Mouse (Mus musculus) heart, embryonic 14.5 days (tissue): ENCODE measurements at regions not wholly inside any gene's neighbourhood (a gene's known extent, or its start where the extent isn't known, plus 50 kb on each side); places are given as distances from the start of the nearest gene placed in this dataset.

Experiments used
- ATAC-seq: fragments of 200-750 bp; cut with Nextera tagmentation; 2 replicates; pipeline ENCODE4 v1.8.0; 2017; ENCODE audit warnings: low read depth, moderate TSS enrichment; ENCODE audit not compliant: insufficient number of reproducible peaks, insufficient read depth, low FRiP score
- H3K27ac ChIP-seq, 2 experiments: fragments of 200-500 bp in 1 of 2; fragments of 300-500 bp in 1 of 2; sonication (generic) in 1 of 2; replicated peaks in 1 of 2; 2 replicates each; pipeline ENCODE4 v1.5.1; 2012 to 2014; ENCODE audit warnings: low read depth in 2 of 2, low read length in 2 of 2, control low read depth in 1 of 2, mild to moderate bottlenecking in 1 of 2, mixed read lengths in 1 of 2; ENCODE audit not compliant: control insufficient read depth in 1 of 2, insufficient read depth in 1 of 2
- H3K27me3 ChIP-seq: fragments of 300-500 bp; sonication (generic); 2 replicates; pipeline ENCODE4 v1.6.1; 2014; ENCODE audit warnings: mild to moderate bottlenecking, low read length, control low read depth; ENCODE audit not compliant: control insufficient read depth, insufficient read depth
- H3K36me3 ChIP-seq: fragments of 300-500 bp; sonication (generic); 2 replicates; pipeline ENCODE4 v1.6.1; 2014; ENCODE audit warnings: mild to moderate bottlenecking, control low read depth, low read length, mixed read lengths; ENCODE audit not compliant: control insufficient read depth, insufficient read depth
- H3K4me1 ChIP-seq, 2 experiments: fragments of 200-500 bp in 1 of 2; fragments of 300-500 bp in 1 of 2; sonication (generic) in 1 of 2; 2 replicates each; pipeline ENCODE4 v1.6.1; 2012 to 2014; ENCODE audit warnings: low read length in 2 of 2, control low read depth in 1 of 2, mixed read lengths in 1 of 2; ENCODE audit not compliant: control insufficient read depth in 2 of 2, insufficient read depth in 2 of 2
- H3K4me2 ChIP-seq: fragments of 300-500 bp; sonication (generic); 2 replicates; pipeline ENCODE4 v1.6.1; 2014; ENCODE audit warnings: mild to moderate bottlenecking, low read length
- H3K4me3 ChIP-seq, 2 experiments: fragments of 200-500 bp in 1 of 2; fragments of 300-500 bp in 1 of 2; sonication (generic) in 1 of 2; 2 replicates each; pipeline ENCODE4 v1.5.1; 2012 to 2014; ENCODE audit warnings: low read length in 2 of 2, mild to moderate bottlenecking in 2 of 2, control low read depth in 1 of 2, low read depth in 1 of 2, moderate library complexity in 1 of 2; ENCODE audit not compliant: control insufficient read depth in 1 of 2, insufficient read depth in 1 of 2
- H3K9ac ChIP-seq: fragments of 300-500 bp; sonication (generic); 2 replicates; pipeline ENCODE4 v1.6.1; 2014; ENCODE audit warnings: mild to moderate bottlenecking, low read length
- H3K9me3 ChIP-seq: fragments of 300-500 bp; sonication (generic); 2 replicates; pipeline ENCODE4 v1.6.1; 2016; ENCODE audit warnings: low read length, control low read depth; ENCODE audit not compliant: control insufficient read depth
- WGBS: fragments of 180-500 bp; shearing (Covaris S2); extraction: QIAGEN DNeasy Blood & Tissue Kit; methylation state at CpG from one replicate; pipeline ENCODE4 v1.1.7; 2014; 5-methylcytosine and 5-hydroxymethylcytosine counted together

DNA sequence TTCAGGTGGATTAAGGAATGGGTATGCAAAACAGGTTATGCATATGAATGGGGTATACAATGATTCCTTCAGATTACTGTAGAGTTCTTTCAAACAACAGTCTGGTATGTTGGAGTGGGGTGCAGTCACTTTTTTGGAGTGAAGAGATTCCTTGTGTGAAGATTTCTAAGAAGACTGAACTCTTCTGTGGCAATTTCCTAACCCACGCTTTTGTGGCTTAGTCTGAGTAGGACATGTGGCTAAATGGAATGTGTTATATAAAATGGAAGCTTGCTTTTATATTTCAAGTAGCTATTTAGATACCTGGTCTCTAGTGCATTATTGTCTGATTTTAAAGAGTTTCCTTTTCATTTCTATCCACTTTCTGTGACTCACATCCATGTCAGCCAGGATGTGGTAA lies 205.3 kb downstream of the Aldoart1 start:
- Histone ChIP-seq H3K9ac (no peak overlapping the region), H3K4me1 (no peaks in the 10 kb centered on the region), H3K4me3 (no peak overlapping the region), H3K36me3 (no peaks in the 10 kb centered on the region), H3K4me2 (no peak overlapping the region), H3K27me3 (no peaks in the 10 kb centered on the region), H3K9me3 (no peaks in the 10 kb centered on the region), H3K27ac (no peak overlapping the region)
- WGBS = 91% methylated on average over 1 of the region's 1 CpGs
- no peak for ATAC-seq

DNA sequence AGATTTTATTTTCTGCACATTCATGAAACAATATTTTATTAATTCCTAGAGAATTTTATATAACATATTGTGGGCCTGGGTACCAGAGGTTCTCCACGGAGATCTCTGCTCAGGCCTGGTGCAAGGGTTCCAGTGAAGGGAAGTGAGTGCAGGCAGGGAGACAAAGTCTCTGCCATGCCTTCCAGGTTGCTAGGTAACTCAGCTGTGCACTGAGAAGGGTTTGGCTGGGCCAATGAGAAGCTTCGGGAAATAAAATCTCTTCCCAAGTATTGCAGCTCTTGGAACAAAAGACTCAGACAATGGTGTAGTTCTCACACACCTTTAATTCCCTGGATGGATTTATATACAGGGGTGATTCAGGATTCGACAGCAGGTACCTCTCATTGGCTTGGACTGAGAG lies 223.0 kb downstream of the Aldoart1 start:
- no peaks in the 10 kb centered on the region for H3K27me3 ChIP-seq
- H3K36me3 ChIP-seq = no peaks in the 10 kb centered on the region
- ATAC-seq = no peak
- H3K9me3 ChIP-seq = no peaks in the 10 kb centered on the region
- WGBS = 55% methylated on average over 3 of the region's 3 CpGs
- H3K4me2 ChIP-seq = no peak overlapping the region
- no peaks in the 10 kb centered on the region for H3K4me1 ChIP-seq
- no peak overlapping the region for H3K27ac ChIP-seq
- H3K9ac ChIP-seq = no peak overlapping the region
- no peak overlapping the region for H3K4me3 ChIP-seq

DNA sequence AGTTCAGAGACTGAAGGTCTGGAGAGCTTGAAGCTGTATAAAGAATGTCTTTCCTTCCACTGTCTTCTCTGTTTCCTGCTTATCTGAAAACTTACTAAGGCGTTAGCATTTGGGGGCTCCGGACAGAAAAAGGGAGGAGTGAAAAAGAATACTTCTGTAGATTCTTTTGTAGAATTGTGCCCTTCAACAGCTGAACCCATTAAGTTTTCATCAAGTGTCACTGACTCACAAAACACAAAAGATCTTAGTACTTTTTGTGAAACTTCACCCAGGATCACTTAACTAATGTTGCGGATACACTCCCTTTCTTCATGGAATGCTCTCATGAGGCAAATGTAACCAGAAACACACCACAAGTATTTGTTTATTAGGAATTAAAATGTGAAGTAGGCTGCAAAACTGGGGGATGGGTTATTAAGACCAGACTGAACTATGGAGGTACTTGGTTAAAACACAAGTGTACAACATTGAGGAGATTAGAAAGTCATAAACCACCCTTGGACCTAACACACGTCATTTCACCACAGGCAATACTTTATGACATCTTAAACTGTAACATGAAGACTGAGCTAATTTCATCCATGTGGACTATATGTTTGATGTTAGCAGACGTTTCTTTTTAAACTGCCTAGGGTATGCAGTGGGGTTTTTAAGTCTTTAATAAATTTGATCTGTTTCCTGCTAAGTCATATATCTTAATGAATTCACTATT lies 225.1 kb downstream of the Aldoart1 start:
- Histone ChIP-seq H3K4me1 (no peaks in the 10 kb centered on the region), H3K36me3 (no peaks in the 10 kb centered on the region), H3K9ac (no peak overlapping the region), H3K9me3 (no peaks in the 10 kb centered on the region), H3K4me2 (no peak overlapping the region), H3K4me3 (no peak overlapping the region), H3K27ac (no peak overlapping the region), H3K27me3 (no peaks in the 10 kb centered on the region)
- no peak for ATAC-seq
- WGBS = 66% methylated on average over 5 of the region's 5 CpGs

DNA sequence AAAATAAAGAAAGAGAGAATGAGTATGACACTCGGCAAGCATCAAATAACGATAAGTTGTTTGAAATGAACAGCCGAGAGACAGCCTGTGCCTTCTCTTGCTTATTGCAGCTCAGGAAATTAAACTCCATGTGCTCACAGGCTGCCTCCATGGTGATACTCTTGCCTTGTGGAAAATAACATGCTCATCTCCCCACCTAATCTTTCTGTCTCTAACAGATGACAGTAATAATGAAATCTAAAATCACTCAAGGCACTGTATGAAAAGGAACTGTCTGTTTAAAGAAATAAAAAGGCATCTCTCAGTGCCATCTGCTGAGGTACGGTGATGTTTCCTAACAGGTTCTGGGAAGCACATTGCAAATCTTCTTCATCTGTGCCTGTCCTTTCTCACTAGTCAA lies 247.3 kb downstream of the Aldoart1 start:
- WGBS = 89% methylated on average over 4 of the region's 4 CpGs
- H3K4me3 ChIP-seq = no peak overlapping the region
- no peak overlapping the region for H3K4me2 ChIP-seq
- no peaks in the 10 kb centered on the region for H3K9me3 ChIP-seq
- no peaks in the 10 kb centered on the region for H3K4me1 ChIP-seq
- H3K36me3 ChIP-seq = no peaks in the 10 kb centered on the region
- no peak for ATAC-seq
- no peaks in the 10 kb centered on the region for H3K27me3 ChIP-seq
- H3K27ac ChIP-seq = no peak overlapping the region
- H3K9ac ChIP-seq = no peak overlapping the region

DNA sequence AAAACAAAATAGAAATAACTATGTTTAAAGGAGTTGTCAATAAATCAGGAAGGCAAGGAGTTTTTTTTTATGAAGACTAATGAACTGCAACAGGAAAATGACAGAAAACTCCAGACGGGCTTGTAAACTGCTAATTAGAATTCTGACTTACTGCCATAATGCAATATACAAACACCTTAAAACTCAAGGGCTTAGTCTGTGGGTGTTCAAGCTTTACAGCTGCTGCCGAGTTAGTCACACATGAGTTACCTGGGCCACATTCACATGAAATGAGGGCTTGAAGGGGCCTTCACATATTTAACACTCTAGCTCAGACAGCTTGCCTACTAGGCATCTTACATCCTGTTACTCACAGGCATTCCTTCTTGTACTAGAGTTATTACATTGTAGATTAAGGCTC lies 256.9 kb downstream of the Aldoart1 start:
- H3K4me3 ChIP-seq = no peak overlapping the region
- WGBS = 75% methylated on average over 2 of the region's 2 CpGs
- no peak overlapping the region for H3K27ac ChIP-seq
- H3K4me1 ChIP-seq = no peaks in the 10 kb centered on the region
- no peak overlapping the region for H3K9ac ChIP-seq
- H3K27me3 ChIP-seq = no peaks in the 10 kb centered on the region
- H3K36me3 ChIP-seq = no peaks in the 10 kb centered on the region
- H3K9me3 ChIP-seq = no peaks in the 10 kb centered on the region
- no peak for ATAC-seq
- no peak overlapping the region for H3K4me2 ChIP-seq

DNA sequence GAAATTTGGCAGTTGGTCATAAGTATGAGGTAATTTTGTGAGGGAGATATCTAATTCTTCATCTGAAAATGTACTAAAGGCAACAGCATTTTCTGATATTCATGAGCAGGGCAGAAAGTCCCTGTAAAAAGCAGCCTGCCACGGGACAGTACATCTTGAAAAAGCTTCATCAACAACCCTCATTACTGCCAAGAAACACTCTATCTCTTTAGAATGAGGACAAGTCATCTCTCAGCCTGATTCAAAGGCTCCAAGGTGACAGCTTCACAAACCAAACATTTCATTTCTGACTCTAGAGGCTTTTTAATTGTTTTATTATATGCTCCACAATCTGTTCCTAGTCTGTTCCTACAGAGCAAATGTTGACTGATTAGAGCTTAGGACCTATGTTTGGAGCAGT lies 260.3 kb downstream of the Aldoart1 start:
- Histone ChIP-seq H3K36me3 (no peaks in the 10 kb centered on the region), H3K4me3 (no peak overlapping the region), H3K27ac (no peak overlapping the region), H3K9ac (no peak overlapping the region), H3K27me3 (no peaks in the 10 kb centered on the region), H3K4me2 (no peak overlapping the region), H3K4me1 (no peaks in the 10 kb centered on the region), H3K9me3 (no peaks in the 10 kb centered on the region)
- WGBS = 55% methylated on average over 1 of the region's 1 CpGs
- no peak for ATAC-seq

DNA sequence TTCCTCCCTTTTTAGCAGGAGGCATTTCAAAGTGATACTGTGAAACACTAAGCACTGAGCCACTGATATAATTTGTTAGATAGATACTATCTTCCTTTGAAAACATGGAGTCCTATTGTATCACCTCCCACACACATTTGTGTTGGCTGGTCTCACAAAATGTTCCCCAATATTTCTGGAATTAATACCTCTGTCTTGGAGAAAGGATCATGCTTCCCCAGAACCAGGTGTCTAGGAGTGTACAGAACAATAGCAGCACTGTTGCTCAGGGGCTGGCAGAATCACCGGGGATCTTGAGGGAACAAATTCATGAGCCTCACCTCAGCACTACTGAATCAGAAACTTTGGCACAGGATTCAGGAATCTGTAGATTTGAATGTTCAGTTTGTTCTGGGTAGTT lies 277.5 kb downstream of the Aldoart1 start:
- Histone ChIP-seq H3K4me2 (no peak overlapping the region), H3K4me1 (no peaks in the 10 kb centered on the region), H3K4me3 (no peak overlapping the region), H3K27ac (no peak overlapping the region), H3K9ac (no peak overlapping the region), H3K36me3 (no peaks in the 10 kb centered on the region), H3K27me3 (no peaks in the 10 kb centered on the region), H3K9me3 (no peaks in the 10 kb centered on the region)
- ATAC-seq = no peak
- WGBS = 75% methylated on average over 1 of the region's 1 CpGs

DNA sequence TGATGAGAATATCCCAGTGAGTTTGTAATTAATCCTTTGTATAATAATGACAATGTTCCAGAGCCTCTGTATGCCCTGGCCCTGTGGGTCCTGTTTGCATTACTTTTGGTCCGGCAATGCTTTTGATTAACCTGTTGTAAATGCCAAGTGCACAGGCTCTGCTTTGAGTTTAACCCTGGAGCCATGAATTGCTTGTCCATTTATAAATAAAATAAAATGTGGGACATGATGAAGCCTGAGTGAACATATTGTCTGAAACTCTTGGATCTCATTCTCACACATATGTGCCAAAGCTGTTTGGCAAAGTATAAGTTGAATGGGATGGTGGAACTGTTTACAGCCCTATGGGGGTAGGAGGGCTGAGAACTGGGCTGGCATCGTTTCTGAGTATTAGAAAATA lies 280.5 kb downstream of the Aldoart1 start:
- no peak overlapping the region for H3K4me2 ChIP-seq
- H3K36me3 ChIP-seq = no peaks in the 10 kb centered on the region
- H3K4me3 ChIP-seq = no peak overlapping the region
- 71% methylated on average over 2 of the region's 2 CpGs for WGBS
- no peak overlapping the region for H3K27ac ChIP-seq
- H3K27me3 ChIP-seq = no peaks in the 10 kb centered on the region
- no peak overlapping the region for H3K9ac ChIP-seq
- H3K4me1 ChIP-seq = no peaks in the 10 kb centered on the region
- no peaks in the 10 kb centered on the region for H3K9me3 ChIP-seq
- ATAC-seq = no peak
